Mouse (Mus musculus): ENCODE results near the gene Dlx1. TPM values are rescaled to one million over a fixed set of nuclear protein-coding genes. Genes with fewer than 3 reads are reported as not detected.
A peak's percentile ranks its signal among the peaks of the same experiment; 100 is the strongest.

The Dlx1 gene
- polyA plus RNA-seq, 1 experiment from 2014 or later = 6.4 TPM

DNA sequence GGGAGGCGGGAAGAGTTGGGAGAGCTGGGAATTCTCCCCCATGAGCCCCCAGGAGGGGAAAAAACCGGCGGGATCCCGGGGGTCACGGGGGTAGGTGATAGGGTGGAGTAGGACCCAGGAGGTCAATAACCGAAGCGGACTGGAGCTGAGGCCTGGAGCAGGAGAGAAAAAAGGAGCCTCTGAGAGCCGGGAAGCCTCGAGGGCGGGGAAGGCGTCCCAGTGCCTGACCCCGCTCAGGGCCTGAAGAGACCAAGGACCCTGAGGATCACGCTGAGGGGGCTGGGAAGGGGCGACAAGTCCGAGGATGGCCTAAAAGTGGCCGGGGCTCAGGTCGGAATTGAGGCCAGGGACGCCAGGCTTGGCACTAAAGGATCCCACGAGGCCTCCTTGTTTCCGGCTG is 16.0 kb downstream of the Dlx1 start:
- H3K4me1 ChIP-seq (replicated peaks) = peaks cover 72% of the 10 kb centered on the region
- DNase-seq (ENCODE audit: low spot score) = peak; percentile 60
- H3K9me3 ChIP-seq = no peaks in the 10 kb centered on the region
- H3K27ac ChIP-seq = peak overlapping the region; percentile 64
- no peaks in the 10 kb centered on the region for H3K36me3 ChIP-seq
- H3K27me3 ChIP-seq (ENCODE audit: insufficient read depth, poor library complexity, severe bottlenecking) = peaks cover 98% of the 10 kb centered on the region
- under 1% methylated on average over 20 of the region's 20 CpGs for WGBS
- H3K4me3 ChIP-seq = peak overlapping the region; percentile 72

DNA sequence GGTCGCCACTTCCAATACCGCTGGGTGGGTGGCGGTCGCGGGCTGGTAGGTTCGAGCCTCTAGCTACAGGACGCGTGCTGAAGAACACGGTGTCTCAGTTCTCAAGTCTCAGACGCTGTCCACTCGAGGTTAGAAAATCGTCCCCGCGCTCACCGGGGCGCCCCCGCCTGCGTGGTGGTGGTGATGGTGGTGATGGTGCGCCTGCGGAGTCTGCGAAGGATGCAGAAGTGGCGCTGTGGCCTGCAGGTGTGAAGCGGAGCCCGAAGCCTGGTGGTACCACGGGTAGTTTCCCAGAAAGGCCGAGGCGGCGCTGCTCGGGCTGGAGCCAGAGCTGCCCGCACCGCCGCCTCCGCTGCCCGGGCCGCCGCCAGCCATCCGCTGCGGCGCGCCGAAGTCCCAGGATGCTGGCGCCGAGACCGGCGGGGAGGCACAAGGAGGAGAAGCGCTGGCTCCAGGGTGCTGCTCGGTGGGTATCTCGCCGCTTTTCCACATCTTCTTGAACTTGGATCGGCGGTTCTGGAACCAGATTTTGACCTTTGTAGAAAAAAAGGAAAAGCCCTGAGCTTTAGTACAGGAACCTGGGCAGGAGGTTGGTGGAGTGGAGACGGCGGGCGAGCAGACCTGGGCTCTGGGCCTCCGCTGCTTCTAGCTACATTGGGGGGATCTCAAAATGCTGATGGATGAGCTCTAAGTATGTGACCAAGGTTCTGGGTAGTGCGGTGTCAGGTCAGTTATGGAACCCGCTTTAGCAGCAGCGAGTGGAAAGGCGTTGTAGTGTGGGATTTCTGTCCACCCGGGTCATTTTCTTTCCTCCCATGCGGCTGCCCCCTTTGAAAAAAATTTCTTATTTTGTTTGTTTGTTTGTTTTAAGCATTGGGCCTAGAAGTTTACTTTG is 16.7 kb downstream of the Dlx1 start:
- H3K4me3 ChIP-seq = peak overlapping the region; percentile 72
- H3K36me3 ChIP-seq = no peaks in the 10 kb centered on the region
- H3K27ac ChIP-seq = peak overlapping the region; percentile 64
- peaks cover 98% of the 10 kb centered on the region for H3K27me3 ChIP-seq (ENCODE audit: insufficient read depth, poor library complexity, severe bottlenecking)
- peaks cover 65% of the 10 kb centered on the region for H3K4me1 ChIP-seq (replicated peaks)
- WGBS = under 1% methylated on average over 61 of the region's 61 CpGs
- peak; percentile 64 for DNase-seq (ENCODE audit: low spot score)
- no peaks in the 10 kb centered on the region for H3K9me3 ChIP-seq

DNA sequence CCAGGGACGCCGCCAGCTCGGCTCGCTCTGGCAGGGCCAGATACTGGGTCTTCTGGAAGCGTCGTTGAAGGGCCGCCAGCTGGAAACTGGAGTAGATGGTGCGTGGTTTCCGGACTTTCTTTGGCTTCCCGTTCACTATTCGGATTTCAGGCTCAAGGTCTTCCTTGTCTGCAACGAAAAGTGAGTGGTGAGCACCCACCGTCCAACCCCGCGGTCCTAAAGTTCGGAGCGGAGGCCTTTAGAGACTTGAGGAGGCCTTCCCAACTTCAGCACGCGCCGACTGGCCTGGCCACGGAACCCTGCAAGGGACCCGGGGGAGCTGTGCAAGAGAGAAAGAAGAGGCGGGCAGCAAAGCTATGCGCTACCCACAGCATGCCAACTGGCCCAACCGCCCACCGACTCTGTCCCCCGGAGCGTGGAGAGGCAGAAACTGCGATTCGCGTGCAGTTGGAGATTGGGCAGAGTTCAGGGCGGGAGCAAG is 17.5 kb downstream of the Dlx1 start:
- H3K4me1 ChIP-seq (replicated peaks) = peaks cover 57% of the 10 kb centered on the region
- H3K27ac ChIP-seq = peak overlapping the region; percentile 73
- no peaks in the 10 kb centered on the region for H3K9me3 ChIP-seq
- DNase-seq (ENCODE audit: low spot score) = peak; percentile 61
- peak overlapping the region; percentile 72 for H3K4me3 ChIP-seq
- H3K36me3 ChIP-seq = no peaks in the 10 kb centered on the region
- peaks cover 98% of the 10 kb centered on the region for H3K27me3 ChIP-seq (ENCODE audit: insufficient read depth, poor library complexity, severe bottlenecking)
- WGBS = under 1% methylated on average over 32 of the region's 32 CpGs

DNA sequence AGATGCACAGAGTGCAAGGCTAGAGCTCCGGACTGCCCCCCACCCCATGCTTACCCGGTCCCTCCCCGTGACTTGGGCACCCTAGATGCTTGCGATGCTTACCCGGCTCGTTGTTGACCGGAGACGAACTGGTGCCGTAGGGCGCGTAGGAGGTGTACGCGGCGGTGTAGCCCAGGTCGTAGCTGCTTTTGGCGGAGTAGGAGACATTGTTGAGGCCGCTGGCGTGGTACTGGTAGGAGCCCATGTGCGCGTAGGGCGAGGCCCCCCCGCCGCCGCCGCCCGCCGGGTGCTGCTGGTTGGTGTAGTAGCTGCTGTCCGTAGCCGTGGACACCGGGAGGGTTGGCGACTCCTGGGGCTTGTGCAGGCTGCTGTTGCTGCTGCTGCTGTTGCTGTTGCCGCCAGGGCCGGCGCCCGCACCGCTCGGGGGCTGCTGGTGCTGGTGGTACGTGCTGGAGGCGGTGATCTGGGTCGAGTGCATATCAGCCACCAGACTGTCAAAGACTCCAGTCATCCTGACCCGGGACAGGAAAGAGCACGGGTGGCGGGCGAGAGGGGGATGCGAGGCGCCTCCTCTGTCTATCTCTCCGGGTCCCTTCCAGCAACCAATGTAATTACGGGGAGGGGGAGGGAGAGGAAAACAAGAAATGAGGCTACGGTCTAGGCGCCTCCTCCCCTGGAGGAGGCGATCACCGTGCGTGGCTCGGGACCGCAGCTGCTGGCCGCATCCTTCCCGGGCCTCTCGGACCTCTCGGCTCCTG is 18.1 kb downstream of the Dlx1 start:
- H3K9me3 ChIP-seq = no peaks in the 10 kb centered on the region
- peaks cover 98% of the 10 kb centered on the region for H3K27me3 ChIP-seq (ENCODE audit: insufficient read depth, poor library complexity, severe bottlenecking)
- H3K36me3 ChIP-seq = no peaks in the 10 kb centered on the region
- H3K4me3 ChIP-seq = peak overlapping the region; percentile 72
- WGBS = under 1% methylated on average over 59 of the region's 59 CpGs
- peak overlapping the region; percentile 73 for H3K27ac ChIP-seq
- peaks cover 55% of the 10 kb centered on the region for H3K4me1 ChIP-seq (replicated peaks)
- peak; percentile 75 for DNase-seq (ENCODE audit: low spot score)

DNA sequence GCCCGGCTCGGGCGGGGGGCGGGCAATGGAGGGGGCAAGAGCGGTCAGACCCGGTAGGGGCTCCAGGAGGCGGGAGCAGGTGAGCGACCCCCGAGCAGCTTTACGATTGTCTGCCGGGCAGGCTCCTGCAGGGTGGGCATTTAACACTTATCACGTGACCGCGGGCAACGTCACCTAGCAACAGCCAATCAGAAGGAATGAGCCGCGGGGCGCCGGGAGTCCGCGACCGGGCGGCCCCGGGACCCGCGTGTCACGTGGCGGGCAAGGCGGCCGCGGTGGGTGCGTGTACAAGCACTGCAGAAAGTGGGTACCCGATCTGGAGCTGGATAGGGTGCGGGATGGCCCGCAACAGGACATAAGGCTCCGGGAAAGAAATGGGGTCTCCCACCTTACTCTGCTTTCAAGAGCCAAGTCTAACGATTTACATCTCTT is 18.7 kb downstream of the Dlx1 start, which contains the start of gene Dlx2:
TSS of gene Dlx2 (minus strand) at position 115 of the 432 bp plus-strand sequence.
- Histone ChIP-seq H3K9me3 (no peaks in the 10 kb centered on the region), H3K36me3 (no peaks in the 10 kb centered on the region), H3K4me1 (replicated peaks) (peaks cover 55% of the 10 kb centered on the region), H3K4me3 (peak within 1 kb of the TSS; percentile 72), H3K27me3 (ENCODE audit: insufficient read depth, poor library complexity, severe bottlenecking) (peaks cover 98% of the 10 kb centered on the region), H3K27ac (peak within 1 kb of the TSS; percentile 73)
- under 1% methylated on average over 37 of the region's 37 CpGs for WGBS
- DNase-seq (ENCODE audit: low spot score) = peak; percentile 92

DNA sequence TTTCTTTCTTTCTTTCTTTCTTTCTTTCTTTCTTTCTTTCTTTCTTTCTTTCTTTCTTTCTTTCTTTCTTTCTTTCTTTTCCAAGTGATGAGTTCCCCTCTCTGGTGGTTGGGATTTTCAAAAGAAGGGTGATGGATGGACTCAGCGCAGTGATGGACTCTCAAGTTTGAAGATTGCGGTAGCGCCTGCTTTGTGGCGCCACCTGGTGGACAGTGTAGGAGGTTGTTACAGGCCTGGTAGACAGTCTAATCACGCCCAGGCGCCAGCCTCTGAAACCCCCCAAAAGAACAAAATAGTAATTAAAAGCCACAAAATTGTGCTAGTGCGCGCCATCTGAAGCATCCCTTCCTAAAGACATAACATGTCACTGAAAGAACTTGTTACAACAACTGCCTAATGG is 19.9 kb downstream of the Dlx1 start:
- Histone ChIP-seq H3K4me3 (no peak overlapping the region), H3K27ac (no peak overlapping the region), H3K9me3 (no peaks in the 10 kb centered on the region), H3K4me1 (replicated peaks) (peaks cover 50% of the 10 kb centered on the region), H3K27me3 (ENCODE audit: insufficient read depth, poor library complexity, severe bottlenecking) (peaks cover 98% of the 10 kb centered on the region), H3K36me3 (no peaks in the 10 kb centered on the region)
- DNase-seq (ENCODE audit: low spot score) = peak; percentile 84
- under 1% methylated on average over 8 of the region's 8 CpGs for WGBS

DNA sequence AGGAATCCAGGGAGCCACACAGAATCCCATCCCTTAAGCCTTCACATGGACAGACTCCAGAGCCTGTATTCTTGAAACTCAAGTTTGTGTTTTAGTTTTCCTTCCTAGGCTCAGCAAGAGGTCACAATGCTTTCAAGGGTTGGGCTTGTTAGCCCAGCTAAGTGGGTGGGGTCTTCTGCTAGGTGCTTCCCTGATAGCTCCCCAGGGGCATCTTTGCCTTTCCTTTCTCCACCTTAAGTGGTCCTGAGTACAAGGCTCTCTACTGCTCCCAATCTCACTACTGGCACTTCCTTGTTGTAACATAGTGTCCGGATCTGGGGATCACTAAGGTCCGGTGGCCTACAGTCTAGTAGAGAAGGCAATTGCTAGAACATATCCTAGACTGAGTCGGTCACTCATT is 22.4 kb downstream of the Dlx1 start:
- H3K36me3 ChIP-seq = no peaks in the 10 kb centered on the region
- peaks cover 91% of the 10 kb centered on the region for H3K27me3 ChIP-seq (ENCODE audit: insufficient read depth, poor library complexity, severe bottlenecking)
- no peak for DNase-seq (ENCODE audit: low spot score)
- no peak overlapping the region for H3K27ac ChIP-seq
- 33% methylated on average over 3 of the region's 3 CpGs for WGBS
- H3K4me3 ChIP-seq = no peak overlapping the region
- H3K4me1 ChIP-seq (replicated peaks) = peaks cover 33% of the 10 kb centered on the region
- H3K9me3 ChIP-seq = no peaks in the 10 kb centered on the region

GRCm38 (mm10) chr2:71551704-71552103 is 23.8 kb downstream of the Dlx1 start:
- Histone ChIP-seq H3K36me3 (no peaks in the 10 kb centered on the region), H3K4me1 (replicated peaks) (peaks cover 20% of the 10 kb centered on the region), H3K27me3 (ENCODE audit: insufficient read depth, poor library complexity, severe bottlenecking) (peaks cover 77% of the 10 kb centered on the region), H3K4me3 (peak overlapping the region; percentile 28), H3K9me3 (no peaks in the 10 kb centered on the region), H3K27ac (no peak overlapping the region)
- WGBS = 2% methylated on average over 18 of the region's 18 CpGs
- peak; percentile 19 for DNase-seq (ENCODE audit: low spot score)

DNA sequence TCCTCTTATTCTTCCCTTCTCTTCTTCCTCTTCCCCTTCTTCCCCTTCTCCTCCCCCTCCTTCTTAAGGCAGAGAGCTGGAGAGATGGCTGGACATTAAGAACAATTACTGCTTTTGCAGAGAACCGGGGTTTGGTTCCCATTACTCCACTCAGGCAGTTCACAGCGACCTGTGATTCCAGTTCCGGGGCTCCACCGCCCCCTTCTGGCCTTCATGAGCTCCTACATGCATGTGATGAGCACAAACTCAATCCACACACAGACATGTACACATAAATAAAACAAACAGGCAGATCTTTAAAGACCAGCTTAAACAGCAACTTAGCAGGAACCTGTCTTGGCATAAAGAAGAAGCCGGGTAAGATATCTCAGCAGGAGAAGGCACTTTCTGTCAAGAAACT is 28.2 kb downstream of the Dlx1 start:
- no peak overlapping the region for H3K27ac ChIP-seq
- no peaks in the 10 kb centered on the region for H3K36me3 ChIP-seq
- no peak overlapping the region for H3K4me3 ChIP-seq
- H3K4me1 ChIP-seq (replicated peaks) = peaks cover 11% of the 10 kb centered on the region
- no peak for DNase-seq (ENCODE audit: low spot score)
- 67% methylated on average over 5 of the region's 5 CpGs for WGBS
- H3K27me3 ChIP-seq (ENCODE audit: insufficient read depth, poor library complexity, severe bottlenecking) = peaks cover 36% of the 10 kb centered on the region
- peaks cover 17% of the 10 kb centered on the region; the same call in 1 of the 2 replicates for H3K9me3 ChIP-seq

GRCm38 (mm10) chr2:71566466-71566865 is 38.6 kb downstream of the Dlx1 start:
- Histone ChIP-seq H3K4me3 (no peak overlapping the region), H3K27me3 (ENCODE audit: insufficient read depth, poor library complexity, severe bottlenecking) (no peaks in the 10 kb centered on the region; the same call in 1 of the 2 replicates), H3K27ac (no peak overlapping the region), H3K9me3 (no peaks in the 10 kb centered on the region), H3K4me1 (replicated peaks) (no peaks in the 10 kb centered on the region), H3K36me3 (no peaks in the 10 kb centered on the region)
- 84% methylated on average over 9 of the region's 9 CpGs for WGBS
- DNase-seq (ENCODE audit: low spot score) = no peak

- Histone ChIP-seq H3K4me1 (replicated peaks) (no peaks in the 10 kb centered on the region), H3K36me3 (no peaks in the 10 kb centered on the region), H3K9me3 (no peaks in the 10 kb centered on the region), H3K27me3 (ENCODE audit: insufficient read depth, poor library complexity, severe bottlenecking) (no peaks in the 10 kb centered on the region; the same call in 1 of the 2 replicates), H3K4me3 (no peak overlapping the region), H3K27ac (no peak overlapping the region)
- 72% methylated on average over 4 of the region's 4 CpGs for WGBS
- DNase-seq (ENCODE audit: low spot score) = no peak
Observed at GRCm38 (mm10) chr2:71573736-71574135, 45.8 kb downstream of the Dlx1 start.

- Histone ChIP-seq H3K27ac (no peak overlapping the region), H3K36me3 (no peaks in the 10 kb centered on the region), H3K9me3 (no peaks in the 10 kb centered on the region), H3K4me3 (no peak overlapping the region), H3K4me1 (replicated peaks) (peaks cover 9% of the 10 kb centered on the region; the same call in 1 of the 2 replicates), H3K27me3 (ENCODE audit: insufficient read depth, poor library complexity, severe bottlenecking) (peaks cover 20% of the 10 kb centered on the region; the same call in 1 of the 2 replicates)
- DNase-seq (ENCODE audit: low spot score) = no peak
- WGBS = 85% methylated on average over 2 of the region's 2 CpGs
Observed at GRCm38 (mm10) chr2:71577059-71577458, 49.1 kb downstream of the Dlx1 start.

Data from hindbrain, embryonic 10.5 days (tissue).